Mouse (Mus musculus) adrenal gland (tissue): ENCODE data around the gene Capn12.

Source experiments
- intact Hi-C: fragments of 180-260 bp; cut with DNase I; formaldehyde crosslinking; loops from one replicate; pipeline ENCODE4 v1.15.1; 2025

The Capn12 gene

DNA sequence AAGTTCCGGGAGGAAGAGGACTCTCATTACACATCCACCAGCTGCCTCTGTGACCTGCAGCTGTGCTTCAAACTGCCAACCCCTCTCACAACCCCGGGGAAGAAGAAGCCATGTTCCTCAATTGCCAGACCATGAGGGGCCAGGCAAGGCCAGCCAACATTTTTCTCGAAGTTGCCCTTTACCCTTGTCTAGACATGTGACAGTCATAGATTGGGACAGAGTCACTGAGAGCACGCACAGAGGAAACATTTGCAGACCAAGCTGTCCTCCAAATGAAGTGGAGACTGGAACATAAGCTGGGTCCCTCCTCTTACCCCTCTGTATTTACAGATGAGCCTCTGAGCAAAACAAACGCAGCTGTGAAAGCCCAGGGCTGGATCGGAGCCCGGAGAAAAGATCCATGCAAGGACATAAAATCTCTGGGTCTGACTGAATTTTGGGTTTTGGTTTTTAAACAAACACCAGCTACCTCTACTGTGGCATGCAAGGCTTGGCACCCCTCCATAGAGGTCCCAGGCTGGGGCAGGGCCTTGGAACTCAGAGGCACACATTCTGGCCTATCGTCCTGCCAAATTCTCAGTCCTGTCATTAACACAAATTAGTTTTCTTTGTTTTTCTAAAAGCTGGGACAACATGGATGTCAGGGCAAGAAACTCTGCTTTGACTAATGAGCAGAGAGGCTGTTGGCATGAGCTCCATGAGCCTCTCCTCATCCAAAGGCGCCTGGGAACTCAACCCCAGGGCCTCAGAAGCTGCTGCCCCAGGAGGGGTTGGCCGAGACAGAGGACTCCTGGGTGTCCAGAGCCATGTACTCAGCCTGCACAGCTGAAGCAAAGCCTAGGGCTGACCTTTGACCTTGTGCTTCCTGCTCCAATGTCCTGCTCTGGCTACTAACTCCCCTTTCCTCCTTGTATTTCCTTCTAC is 36.5 kb downstream of the Capn12 start:
- intact Hi-C loops = no loop called here

DNA sequence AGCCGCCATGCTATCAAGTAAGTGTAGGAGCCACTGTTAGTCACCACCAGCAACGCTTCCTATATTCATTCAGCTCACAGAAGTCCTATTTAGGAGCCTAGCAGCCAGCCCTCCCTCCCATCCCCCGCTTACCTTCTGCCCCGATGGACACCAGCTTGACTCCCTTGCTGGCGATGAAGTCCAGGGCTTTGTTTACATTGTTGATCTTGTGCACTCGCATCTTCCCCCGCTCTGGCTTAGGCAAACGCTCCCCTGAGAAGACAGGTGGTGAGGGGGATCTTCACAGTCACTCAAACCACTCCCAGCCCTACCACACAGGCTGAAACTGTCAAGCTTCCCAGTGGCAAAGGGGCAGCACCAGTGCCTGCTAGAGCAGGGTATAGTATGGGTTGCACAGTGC is 37.3 kb downstream of the Capn12 start:
- intact Hi-C loops = no loop called here

DNA sequence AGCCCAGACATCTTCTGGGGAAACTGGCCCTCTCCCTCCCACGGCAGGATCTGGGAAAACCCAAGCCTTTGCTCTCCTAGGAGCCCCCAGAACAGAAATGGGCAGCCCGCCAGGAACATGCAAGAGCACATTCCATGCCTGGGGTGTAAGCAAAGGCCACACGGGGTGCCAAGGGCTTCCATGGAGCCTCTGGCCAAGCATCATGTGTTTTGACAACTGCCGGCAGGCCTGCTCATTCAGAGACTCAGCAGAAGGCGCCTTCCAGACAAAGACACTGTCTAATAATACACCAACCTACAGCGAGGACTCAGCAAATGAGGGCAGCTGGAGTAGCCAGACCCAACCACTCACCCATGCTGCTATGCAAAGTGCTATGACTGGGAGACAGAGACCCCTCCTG is 38.6 kb downstream of the Capn12 start:
- intact Hi-C loops = loop anchor here (5.0 kb wide), 1 partner anchor 37 kb away; no protein-coding TSS in a partner anchor

DNA sequence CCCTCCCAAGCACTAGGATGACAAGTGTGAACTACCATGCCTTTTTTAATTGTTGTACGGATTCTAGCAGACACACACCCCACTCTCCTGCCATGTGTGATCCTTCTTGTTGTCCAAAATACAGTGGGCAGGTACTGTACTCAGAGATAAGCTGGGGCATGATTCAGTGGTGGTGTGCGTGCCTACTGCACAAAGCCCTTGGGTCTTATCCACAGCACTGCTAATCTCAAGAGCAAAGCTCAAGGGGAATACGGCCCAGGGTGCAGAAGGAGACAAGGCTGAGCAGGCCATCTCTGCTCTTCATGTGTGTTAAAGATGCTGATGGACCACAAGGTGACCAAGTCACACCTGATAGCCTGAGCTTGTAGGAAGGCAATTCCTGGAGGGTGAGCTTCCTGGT is 40.0 kb downstream of the Capn12 start:
- intact Hi-C loops = loop anchor here (5.0 kb wide), 1 partner anchor 36 kb away; no protein-coding TSS in a partner anchor

DNA sequence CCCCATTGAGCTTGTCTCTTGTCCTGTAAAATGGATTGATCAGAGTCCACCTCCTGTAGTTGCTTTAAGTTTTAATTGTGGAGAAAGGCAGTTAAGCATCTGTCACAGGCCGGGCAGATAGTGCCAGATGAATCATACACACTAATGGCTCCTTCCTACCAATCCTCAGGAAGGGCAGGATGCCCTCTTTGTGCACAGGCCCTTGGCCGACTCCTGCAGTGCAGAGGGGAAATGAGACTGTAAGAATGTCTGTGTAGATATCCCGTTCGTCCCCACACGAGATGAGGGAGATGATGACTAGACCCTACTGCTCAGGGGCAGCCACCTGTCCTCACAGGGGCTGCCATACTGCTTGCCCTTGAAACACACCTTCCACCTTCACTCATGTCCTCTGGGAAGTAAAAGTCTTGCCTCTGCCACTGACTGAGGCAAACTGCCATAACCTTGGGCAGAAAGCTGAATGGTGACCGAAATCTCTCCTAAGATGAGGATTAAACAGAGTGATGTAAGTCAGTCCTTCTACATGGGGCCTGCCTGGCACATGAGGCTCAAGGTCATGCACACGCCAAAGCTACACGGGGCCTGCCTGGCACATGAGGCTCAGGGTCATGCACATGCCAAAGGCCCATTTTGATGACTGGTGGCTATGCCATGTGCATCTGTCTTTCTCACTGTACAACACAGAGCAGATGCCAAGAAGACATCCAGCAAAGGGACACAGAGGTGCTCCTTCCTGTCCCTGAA is 40.7 kb downstream of the Capn12 start:
- intact Hi-C loops = loop anchor here (5.0 kb wide), 1 partner anchor 35 kb away; no protein-coding TSS in a partner anchor

DNA sequence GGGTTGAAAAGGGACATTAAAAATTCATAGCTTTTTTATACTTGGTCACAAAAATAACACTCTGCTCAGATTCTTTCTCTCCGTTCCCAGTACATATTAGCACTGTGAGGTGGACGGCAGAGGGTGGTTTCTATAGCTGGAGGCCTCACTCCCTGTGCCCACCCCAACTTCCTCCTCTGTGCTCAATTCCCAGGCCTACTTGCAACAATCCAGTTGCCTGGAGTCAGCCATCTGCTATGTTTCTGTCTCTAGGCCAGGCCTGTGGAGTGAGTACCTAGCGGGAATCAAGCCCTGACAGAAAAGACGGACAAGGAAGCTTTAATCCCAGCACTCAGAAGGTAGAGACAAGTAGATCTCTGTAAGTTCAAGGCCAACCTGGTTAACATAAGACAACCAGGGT is 41.4 kb downstream of the Capn12 start:
- intact Hi-C loops = loop anchor here (5.0 kb wide), 1 partner anchor 35 kb away; no protein-coding TSS in a partner anchor

DNA sequence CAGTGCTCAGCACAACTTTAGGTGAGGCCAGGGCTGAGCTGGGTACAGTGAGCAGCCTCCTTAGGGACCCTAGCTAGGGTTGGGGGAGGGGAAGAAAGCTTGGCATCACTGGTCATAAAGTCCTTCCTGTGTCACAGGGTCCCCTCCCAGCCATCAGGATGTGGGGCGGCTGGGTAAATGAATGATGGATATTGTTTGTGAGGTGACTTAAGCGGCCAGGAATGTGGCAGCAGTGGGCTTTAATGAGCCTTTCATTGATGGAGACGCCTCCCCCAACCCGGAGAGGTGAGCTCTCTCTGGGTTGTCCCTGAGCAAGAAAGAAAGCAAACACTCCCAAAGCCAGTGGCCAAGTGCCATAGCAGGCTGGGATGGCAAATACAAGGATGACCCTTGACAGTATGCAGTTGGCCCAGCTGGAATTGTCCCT is 42.7 kb downstream of the Capn12 start:
- intact Hi-C loops = loop anchor here (5.0 kb wide), 1 partner anchor 33 kb away; no protein-coding TSS in a partner anchor

DNA sequence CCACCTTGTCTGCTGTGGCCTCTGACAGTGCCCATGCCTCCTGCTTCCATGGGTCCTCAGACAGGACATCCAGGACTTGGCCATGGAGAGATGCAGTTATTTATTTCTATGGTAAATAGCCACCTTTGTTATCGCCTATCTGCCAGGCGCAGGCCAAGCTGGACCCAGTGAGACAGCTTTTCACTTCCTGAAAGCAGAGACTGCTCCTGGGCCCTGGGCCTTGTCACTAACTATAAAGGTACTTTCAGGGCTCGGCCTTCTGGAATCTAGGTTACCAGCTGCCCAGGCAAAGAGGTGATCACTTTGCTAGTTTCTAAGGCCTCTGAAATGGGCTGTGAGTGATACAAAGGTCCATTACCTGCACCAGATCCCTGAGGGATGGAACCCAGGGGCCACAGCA is 43.6 kb downstream of the Capn12 start:
- intact Hi-C loops = loop anchor here (5.0 kb wide), 1 partner anchor 32 kb away; no protein-coding TSS in a partner anchor

DNA sequence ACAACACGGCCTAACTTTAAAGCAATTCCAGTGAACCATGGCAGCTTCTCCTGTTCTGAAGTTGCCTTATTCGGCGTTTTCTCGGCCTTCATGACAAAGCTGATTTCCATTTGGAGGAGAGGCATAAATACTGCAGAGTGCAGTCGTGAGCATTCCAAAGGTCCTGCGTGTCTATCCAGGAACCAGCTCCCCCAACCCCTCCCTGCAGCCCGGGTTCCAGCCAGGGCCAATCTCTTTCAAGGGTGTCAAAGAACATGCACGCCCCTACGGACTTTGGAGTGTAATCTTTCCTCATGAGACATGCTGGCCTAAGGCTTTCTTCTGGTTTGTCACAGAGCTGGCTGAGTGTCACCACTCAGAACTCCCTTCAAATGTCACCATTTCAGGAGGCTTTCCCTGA is 44.1 kb downstream of the Capn12 start:
- intact Hi-C loops = no loop called here

DNA sequence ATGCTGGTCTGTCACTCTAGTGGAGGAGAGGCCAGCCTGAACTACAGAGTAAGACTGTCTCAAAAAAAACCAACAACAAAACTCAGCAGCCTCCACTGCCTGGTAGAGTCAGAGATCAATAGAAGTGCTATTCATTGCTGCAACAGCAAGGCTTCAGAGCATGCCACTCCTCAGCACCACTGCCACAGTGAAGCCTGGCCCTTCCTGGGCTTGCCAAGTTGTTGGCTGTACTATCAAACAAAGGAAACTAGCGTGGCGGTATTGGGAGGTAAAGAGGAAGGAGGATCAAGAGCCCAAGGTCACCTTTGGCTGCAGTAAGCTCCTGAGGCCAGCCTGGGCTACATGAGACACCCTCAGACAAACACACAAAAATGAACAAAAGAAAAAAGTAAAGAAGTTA is 45.0 kb downstream of the Capn12 start:
- intact Hi-C loops = no loop called here

DNA sequence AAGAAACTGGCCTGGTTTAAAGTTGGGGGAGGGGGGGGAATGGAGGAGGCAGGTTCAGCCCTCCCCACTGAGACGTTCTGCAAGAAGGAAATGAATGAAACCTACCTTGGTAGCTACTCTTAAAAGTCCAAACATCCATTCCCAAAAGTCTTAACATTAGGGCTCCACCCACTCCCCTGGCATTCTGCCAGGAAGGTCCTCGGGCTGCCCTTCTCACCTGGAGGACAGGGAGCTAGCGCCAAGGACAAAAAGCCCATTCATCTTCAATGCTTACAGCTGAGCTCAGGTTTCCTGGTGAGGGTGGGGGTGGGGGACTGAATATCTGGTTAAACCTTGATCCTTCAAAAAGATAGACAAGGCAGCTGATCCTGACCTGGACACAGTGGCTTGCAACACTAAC is 48.2 kb downstream of the Capn12 start:
- intact Hi-C loops = no loop called here

DNA sequence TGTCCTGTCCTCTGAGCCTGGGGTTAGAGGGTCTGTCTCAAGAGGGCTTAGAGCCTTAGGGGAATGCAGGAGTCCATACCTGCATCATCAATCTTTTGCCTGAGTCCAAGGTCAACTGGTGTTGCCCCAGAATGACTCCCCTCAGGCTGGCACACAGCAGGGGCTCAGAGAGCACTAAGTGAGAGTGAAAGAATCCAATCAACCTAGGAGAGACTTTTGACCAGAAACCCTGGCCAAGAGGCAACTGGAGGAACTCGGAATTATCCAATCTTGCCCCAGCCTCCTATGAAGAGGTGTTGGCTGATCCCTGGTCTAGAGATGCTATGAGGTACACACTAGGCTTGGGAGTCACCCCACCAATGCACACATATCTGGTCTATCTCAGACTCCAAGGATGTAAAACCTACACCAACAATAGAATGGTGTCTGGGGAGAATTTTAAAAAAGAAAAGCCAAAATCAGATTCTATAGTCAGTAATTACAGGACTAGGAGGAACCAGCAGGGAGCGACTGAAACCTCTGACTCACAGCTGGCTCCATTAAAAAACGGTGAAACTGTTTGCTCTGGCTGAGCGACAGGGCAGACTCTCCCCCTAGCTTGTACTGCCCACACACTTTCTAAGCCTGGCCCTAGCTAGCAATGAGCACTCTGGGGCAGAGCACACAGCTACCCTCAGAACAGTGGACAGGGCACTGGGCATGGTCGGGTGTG is 49.3 kb downstream of the Capn12 start:
- intact Hi-C loops = no loop called here

DNA sequence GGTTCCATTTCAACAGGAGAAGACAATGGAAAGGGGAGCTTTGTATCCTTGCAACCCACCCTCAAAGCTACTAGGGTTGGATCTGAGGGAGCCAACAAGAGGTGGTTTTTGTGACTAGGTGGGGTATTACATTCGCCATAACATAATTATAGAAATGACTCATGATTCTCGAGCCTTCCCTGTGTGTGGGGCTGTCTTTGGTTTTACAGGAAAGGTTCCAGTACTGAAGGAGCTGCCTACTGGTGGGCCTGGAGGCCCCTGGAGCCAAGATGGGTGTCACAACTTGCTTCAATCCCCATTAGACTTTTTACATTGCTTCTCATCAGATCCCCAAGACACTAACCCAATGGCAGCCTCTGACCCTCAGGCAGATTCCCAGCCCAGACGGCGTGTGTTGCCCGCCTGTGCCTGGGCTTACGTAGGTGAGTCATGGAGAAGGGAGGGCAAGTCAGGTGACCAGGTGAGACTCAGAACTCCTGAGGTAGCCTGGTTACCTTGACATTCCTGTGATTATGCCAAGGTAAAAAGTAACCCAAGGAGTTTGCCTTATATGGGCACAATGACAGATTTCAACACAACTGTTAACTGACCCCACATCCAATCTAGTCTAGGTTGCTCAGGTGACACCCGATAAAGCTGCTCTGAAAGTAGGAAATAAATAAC is 49.9 kb downstream of the Capn12 start:
- intact Hi-C loops = no loop called here

DNA sequence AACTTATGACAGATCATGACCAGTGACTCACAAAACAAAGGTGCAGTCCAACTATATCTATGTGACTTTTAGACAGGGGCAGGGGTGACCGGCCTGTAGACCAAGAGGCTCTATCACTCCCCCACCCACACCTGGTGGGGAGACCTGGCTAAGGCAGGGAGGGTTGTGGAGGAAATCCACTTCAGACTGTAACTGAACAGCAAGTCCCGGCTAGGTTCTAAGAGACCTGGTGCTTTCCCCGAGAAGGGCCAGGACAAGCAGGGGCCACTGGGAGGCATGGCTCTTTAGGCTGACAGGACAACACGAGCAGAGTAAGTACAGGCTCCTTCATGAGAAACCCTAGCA is 50.4 kb downstream of the Capn12 start:
- intact Hi-C loops = no loop called here

DNA sequence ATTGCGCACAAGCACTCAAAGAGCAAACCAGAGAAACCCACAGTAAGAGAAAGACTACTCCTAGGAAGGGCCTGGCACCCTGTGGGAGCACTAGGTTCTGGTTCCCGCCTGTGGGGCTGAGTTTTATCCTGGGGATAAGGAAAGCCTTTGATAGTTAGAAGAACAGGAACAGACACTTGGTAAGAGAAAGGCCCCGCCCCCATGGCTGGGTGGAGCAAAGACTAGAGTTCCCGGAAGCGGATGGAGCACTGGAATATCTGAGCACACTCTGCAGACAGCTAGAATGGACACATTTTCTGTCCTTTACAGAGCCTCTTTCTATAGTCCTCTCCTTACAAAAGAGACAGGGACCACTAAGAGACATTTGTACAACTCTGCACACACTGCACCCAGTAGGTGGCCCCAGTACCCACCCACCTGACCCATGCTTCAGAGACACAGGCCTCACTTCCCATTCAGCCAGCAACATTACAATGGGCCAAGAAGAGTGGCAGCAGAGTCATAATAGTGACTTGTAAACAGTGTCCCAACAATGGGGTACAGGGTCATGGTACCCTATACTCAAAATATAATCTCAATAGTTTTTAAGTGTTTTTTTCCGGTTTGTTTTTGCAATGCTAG is 51.3 kb downstream of the Capn12 start:
- intact Hi-C loops = no loop called here

DNA sequence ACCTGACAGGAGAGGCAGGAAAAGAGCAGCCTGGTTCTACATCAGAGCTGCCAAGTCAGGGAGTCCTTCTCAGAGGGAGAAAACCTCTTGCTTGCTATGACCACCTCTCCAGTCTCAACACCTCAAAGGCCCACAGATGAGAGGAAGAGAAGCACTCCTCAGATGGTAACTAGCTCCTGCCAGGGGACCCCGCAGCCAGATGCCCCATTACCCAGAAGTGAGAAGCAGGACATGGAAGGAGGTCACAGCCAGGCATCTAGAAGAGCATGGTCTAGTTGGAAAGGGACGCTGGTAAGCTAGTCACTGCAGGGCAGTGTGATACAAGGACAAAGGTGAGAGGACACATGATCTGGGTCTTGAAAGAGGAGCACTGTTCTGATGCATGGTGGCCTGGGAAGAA is 52.6 kb downstream of the Capn12 start:
- intact Hi-C loops = no loop called here

DNA sequence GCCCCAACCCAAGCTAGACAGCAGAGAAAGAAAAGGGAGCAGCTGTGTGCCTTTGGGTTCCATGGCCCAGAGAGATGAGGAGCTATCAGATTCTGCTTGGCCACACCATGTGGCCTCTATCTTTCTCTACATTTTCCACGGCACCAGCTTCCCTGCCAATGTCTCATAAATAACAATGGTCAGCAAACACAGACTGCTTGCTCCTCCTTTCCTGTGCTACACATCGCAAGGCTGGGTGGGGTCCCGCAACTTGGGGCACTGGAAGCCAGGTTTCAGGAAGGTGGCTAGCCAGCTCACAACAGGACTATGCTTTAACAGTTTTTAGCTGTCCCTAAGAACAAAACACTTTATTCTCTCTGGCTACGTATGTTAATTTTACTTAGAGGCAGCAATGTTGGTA is 55.6 kb downstream of the Capn12 start:
- intact Hi-C loops = no loop called here

DNA sequence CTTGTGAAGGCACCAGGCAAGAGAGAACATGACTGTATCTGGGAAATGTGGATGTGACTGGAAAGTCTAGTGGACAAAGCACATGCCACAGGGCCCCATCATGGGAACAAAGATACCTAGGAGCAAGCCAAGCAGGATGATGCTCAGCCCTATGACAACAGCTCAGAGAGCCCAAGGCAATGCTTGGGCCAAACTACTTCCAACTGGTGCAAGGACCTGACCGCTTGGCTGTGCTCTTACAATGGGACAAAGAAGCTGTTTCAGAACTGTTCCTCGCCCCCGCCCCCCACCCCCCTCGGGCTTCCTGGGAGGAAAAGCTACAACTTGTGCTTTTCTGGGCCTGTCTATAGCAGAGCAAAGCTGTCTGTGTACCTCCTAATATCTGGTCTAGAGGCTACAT is 57.4 kb downstream of the Capn12 start:
- intact Hi-C loops = no loop called here

DNA sequence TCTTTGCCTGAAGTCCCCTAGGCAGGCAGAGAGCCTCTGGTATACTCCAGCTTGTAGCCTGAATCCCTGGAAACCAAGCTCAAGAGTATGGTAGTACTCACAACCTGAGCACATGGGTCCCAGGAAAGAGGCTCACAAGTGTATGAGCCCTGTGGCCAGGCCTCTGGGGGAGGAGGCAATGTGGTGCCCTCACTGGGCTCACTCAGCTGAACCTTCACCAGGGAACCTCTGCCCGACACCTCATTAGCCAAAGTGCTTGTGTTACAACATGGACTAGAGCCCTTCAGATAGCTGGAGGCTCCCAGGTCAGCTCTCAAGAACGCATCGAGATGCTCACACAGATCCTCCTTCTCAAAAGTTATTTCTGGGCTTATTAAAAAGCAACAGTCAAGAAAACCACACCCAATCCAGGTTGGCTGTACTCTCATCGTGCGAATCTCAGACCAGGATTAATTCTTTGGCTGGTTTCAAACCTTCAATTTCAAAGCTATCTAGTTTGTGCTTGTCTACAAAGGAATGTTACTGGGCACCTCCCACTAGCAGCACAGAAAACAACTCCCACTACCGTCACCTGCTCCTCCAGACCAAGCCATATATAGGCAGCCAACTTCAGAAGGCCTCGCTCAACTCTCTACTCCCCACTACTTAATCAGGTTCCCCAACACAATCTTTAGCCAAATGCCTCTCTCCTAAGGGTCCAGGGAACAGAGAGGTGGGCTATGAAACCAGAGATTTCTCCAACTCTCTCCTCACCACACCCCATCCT is 58.4 kb downstream of the Capn12 start:
- intact Hi-C loops = no loop called here

DNA sequence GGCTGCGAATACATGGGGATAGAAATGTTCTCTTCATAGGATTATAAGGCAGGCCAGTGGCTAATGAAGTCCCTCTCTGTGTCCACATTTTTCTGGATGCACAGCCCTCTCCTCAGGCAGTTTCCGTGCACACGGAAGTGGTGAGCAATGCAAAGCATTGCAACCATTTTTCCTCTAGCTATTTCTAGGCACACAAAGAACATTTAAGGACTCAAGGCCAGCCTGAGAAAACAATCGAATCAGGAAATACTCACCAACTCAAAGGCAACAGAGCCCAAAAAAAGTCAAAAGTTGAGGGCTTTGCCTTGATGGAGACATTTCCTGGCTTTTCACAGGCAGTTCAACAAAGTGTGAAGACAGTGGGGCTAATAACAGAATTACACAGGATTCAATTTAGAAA is 59.9 kb downstream of the Capn12 start:
- intact Hi-C loops = no loop called here
